Mouse (Mus musculus): ENCODE results near the gene Krt14.

Krt14 gene

GRCm38 (mm10) chr11:100168071-100168470 is 39.3 kb downstream of the Krt14 start:
- DNase-seq (ENCODE audit: low read depth) = no peak

GRCm38 (mm10) chr11:100164392-100164791 is 43.0 kb downstream of the Krt14 start:
- DNase-seq (ENCODE audit: low read depth) = no peak

GRCm38 (mm10) chr11:100157908-100158477 is 49.4 kb downstream of the Krt14 start:
- no peak for DNase-seq (ENCODE audit: low read depth)

DNA sequence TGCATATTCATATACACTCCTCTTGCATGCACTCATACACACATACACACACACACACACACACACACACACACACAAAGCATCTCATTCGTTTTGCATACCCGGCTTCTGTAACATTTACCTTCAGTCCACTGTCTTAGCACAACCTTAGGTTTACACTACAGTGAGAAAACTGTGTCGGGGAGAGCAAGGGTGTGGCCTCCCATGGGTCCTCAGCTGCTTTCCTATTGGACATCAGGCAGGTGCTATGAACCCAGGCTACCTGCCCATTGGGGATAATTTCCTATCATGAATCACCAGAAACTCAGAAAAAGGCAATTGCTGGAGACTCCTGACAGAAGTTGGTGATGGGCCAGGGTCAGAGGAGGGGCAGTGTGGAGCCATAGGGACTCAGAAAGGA is 50.0 kb downstream of the Krt14 start:
- DNase-seq (ENCODE audit: low read depth) = no peak

- no peak for DNase-seq (ENCODE audit: low read depth)
Measured at GRCm38 (mm10) chr11:100155497-100156255, 51.7 kb downstream of the Krt14 start.

All from induced T-regulatory cell, adult 2 months (primary cell).